Mouse (Mus musculus) bone marrow, adult 2 months (tissue): ENCODE measurements around the gene Myh10.

ENCODE experiments used
- CTCF ChIP-seq: fragments of 200-500 bp; IDR thresholded peaks from 2 replicates; pipeline ENCODE4 v1.5.1; 2011; ENCODE audit warnings: low read length, control low read depth; ENCODE audit not compliant: control insufficient read depth, insufficient read depth
- POLR2A ChIP-seq: fragments of 200-500 bp; IDR thresholded peaks from 2 replicates; pipeline ENCODE4 v1.6.1; 2011; ENCODE audit warnings: low read depth, mild to moderate bottlenecking, control low read depth, low read length, borderline replicate concordance; ENCODE audit not compliant: control insufficient read depth

GRCm38 (mm10) chr11:68850862-68851261 lies 159.5 kb downstream of the Myh10 start:
- TF ChIP-seq CTCF (no peak), POLR2A (no peak)
